Mouse (Mus musculus) large intestine, adult 2 months (tissue): Measurements from ENCODE around the gene Mettl5. TPM values are rescaled to one million over a fixed set of nuclear protein-coding genes. Genes with fewer than 3 reads are reported as not detected.
"Not testable (repeated sequence)": the region's sequence is repeated elsewhere in the genome, so short reads cannot be mapped to it uniquely, and the experiment has no call there.

Experiments used
- DNase-seq: peaks from one replicate; pipeline ENCODE4 v3.0.0-alpha.2; 2012; ENCODE audit warnings: low read depth, low spot score
- WGBS: fragments of 180-500 bp; shearing (Covaris S2); methylation state at CpG from one replicate; pipeline ENCODE4 v1.1.7; 2018; 5-methylcytosine and 5-hydroxymethylcytosine counted together
- polyA plus RNA-seq: library from polyadenylated mRNA; depleted of rRNA; stranded (reverse); fragments of >200 nt; gene quantifications from 2 replicates; pipeline ENCODE4 v1.2.3, GENCODE M21; 2012; rRNA removed

The Mettl5 gene
- polyA plus RNA-seq: 4.0 and 4.5 TPM in 2 replicates

- 1% methylated on average over 45 of the region's 45 CpGs for WGBS
- peak; percentile 53 for DNase-seq
Measured at GRCm38 (mm10) chr2:69885451-69886305, at the start of gene Mettl5. Gene Mettl5, minus strand, starts transcription at chr2:69885615.

- no peak for DNase-seq
- WGBS: 89% methylated on average over 3 of the region's 3 CpGs
Measured at GRCm38 (mm10) chr2:69924943-69925342, 39.5 kb upstream of the Mettl5 start.

GRCm38 (mm10) chr2:69917301-69917700 is 31.9 kb upstream of the Mettl5 start:
- WGBS: 54% methylated on average over 3 of the region's 3 CpGs
- no peak for DNase-seq

- DNase-seq: no peak
- 61% methylated on average over 2 of the region's 2 CpGs for WGBS
Measured at GRCm38 (mm10) chr2:69912801-69913200, 27.4 kb upstream of the Mettl5 start.

- 92% methylated on average over 4 of the region's 4 CpGs for WGBS
- not testable (repeated sequence) for DNase-seq
Measured at GRCm38 (mm10) chr2:69907394-69907793, 22.0 kb upstream of the Mettl5 start.

GRCm38 (mm10) chr2:69903541-69903940 is 18.1 kb upstream of the Mettl5 start:
- no peak for DNase-seq
- 89% methylated on average over 3 of the region's 3 CpGs for WGBS

GRCm38 (mm10) chr2:69897618-69898575 is 12.5 kb upstream of the Mettl5 start:
- peak; percentile 32 for DNase-seq
- under 1% methylated on average over 55 of the region's 55 CpGs for WGBS

- peak; percentile 68 for DNase-seq
- WGBS: 1% methylated on average over 60 of the region's 65 CpGs
Measured at GRCm38 (mm10) chr2:69897039-69897617, 11.7 kb upstream of the Mettl5 start, which contains the start of gene Ubr3. Gene Ubr3, plus strand, starts transcription at chr2:69897246.

GRCm38 (mm10) chr2:69896224-69896581 is 10.8 kb upstream of the Mettl5 start:
- 95% methylated on average over 4 of the region's 4 CpGs for WGBS
- no peak for DNase-seq

GRCm38 (mm10) chr2:69895502-69896223 is 10.2 kb upstream of the Mettl5 start:
- DNase-seq: no peak
- WGBS: 50% methylated on average over 14 of the region's 14 CpGs

GRCm38 (mm10) chr2:69893891-69894290 is 8.5 kb upstream of the Mettl5 start:
- 79% methylated on average over 5 of the region's 5 CpGs for WGBS
- no peak for DNase-seq

- WGBS: 92% methylated on average over 1 of the region's 1 CpGs
- DNase-seq: no peak
Measured at GRCm38 (mm10) chr2:69893145-69893544, 7.7 kb upstream of the Mettl5 start.

- WGBS: 37% methylated on average over 7 of the region's 7 CpGs
- DNase-seq: no peak
Measured at GRCm38 (mm10) chr2:69890843-69891242, 5.4 kb upstream of the Mettl5 start.

GRCm38 (mm10) chr2:69888957-69889356 is 3.5 kb upstream of the Mettl5 start:
- no peak for DNase-seq
- WGBS: 65% methylated on average over 2 of the region's 2 CpGs

GRCm38 (mm10) chr2:69885050-69885449 is 365 bp downstream of the Mettl5 start:
- WGBS: 2% methylated on average over 12 of the region's 12 CpGs
- no peak for DNase-seq

- DNase-seq: no peak
- WGBS: 22% methylated on average over 6 of the region's 6 CpGs
Measured at GRCm38 (mm10) chr2:69884581-69884980, 834 bp downstream of the Mettl5 start.

GRCm38 (mm10) chr2:69883990-69884391 is 1.4 kb downstream of the Mettl5 start:
- 64% methylated on average over 2 of the region's 2 CpGs for WGBS
- no peak for DNase-seq

GRCm38 (mm10) chr2:69862117-69862657 is 23.2 kb downstream of the Mettl5 start:
- 1% methylated on average over 13 of the region's 13 CpGs for WGBS
- no peak for DNase-seq

- WGBS: under 1% methylated on average over 65 of the region's 66 CpGs
- DNase-seq: peak; percentile 64
Measured at GRCm38 (mm10) chr2:69861485-69862091, 23.8 kb downstream of the Mettl5 start, which contains the start of gene Ssb. Gene Ssb, plus strand, starts transcription at chr2:69861562.
